Mouse (Mus musculus) urinary bladder, postnatal 4 days (tissue): ENCODE measurements around the gene Clec16a.

Experiments used
- DNase-seq, 2 experiments: peaks; one replicate each; pipeline ENCODE4 v3.0.0; 2021 to 2022; ENCODE audit warnings: low spot score in 2 of 2

Gene Clec16a

DNA sequence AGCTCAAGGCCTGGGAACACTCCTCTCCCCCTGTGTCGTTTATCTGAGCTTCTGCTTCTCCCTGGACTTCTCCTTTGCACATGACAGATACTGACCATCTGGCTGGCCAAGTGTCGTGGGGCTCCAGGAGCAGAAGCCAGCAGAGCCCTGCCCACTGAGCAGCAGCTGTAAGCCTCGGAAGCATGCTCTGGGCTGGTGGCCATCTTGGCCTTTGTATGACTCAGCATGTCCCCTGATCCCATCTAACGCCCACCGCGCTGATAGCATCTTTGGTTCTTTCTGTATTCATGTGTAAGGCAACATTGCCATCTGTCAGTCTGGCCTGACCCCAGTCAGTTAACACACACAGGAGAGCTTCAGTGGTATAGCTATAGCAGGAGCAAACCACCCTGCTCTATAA lies 174.8 kb downstream of the Clec16a start:
- no peak for DNase-seq

DNA sequence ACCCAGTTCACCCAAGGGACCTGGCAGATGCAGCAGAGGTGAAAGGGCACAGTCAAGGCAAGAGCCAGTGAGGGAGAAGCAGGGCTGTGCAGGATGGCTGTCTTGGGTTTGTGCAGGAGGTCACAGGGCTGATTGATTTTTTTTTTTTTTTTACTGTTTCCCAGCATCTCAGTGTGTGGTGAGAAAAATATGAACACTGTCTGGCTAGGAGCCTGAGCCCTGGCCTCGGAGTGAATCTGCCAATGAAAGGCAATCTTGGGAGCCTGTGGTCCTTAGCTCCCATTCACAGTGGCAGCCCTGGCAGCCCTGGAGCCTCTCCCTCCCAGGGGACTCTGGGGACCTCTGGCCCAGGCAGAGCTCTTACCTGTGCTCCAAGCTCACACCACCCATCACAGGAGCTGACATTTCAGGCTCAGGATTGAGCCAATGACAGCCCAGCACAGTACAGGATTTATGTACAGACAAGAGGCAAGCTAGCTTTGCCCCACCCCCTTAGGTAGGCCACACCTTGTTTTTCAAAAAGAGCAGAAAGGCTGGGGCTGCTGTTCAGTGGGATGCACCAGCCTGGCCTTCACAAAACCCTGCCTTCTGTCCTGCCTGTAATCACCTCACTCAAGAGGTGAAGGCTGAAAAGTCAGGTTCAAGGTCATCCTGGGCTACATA lies 177.9 kb downstream of the Clec16a start:
- no peak for DNase-seq

DNA sequence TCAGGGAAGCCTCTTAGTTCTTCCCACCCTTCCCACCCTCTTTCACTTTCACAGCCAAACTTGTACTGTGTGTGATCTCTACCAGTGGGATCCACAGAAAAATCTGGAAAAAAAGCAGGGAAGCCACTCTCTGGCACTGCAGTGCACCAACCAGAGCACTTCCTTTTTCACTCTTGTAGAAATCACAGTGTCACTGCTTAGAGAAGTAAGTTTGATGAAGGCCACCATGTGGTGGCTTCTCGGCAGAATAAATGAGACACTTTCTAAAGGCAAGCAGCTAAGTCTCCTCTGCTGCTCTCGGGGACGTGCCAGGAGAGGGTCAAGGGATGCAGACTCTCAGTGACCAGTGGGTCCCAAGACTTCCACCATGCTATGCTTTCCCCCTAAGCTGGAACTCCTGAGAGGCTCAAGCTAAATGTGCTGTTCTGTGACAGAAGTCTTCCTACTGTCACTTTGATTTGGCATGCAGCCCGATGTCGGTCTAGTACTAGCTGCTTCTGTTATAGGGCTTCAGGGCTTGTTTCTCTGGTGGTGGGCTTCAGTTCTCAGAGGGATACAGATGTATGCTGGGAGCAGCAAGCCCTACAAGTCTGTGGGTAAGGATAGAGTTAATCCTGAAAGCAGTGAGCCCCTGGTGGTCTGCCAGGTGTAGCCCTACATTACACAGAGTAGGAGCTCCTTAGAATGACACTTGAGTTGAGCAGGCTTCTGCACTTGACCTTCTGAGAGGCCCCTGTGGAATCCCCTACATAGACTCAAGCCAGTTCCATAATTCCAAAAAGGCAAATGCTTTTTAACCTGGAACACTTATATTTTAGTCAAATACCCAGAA lies 178.9 kb downstream of the Clec16a start:
- no peak for DNase-seq

DNA sequence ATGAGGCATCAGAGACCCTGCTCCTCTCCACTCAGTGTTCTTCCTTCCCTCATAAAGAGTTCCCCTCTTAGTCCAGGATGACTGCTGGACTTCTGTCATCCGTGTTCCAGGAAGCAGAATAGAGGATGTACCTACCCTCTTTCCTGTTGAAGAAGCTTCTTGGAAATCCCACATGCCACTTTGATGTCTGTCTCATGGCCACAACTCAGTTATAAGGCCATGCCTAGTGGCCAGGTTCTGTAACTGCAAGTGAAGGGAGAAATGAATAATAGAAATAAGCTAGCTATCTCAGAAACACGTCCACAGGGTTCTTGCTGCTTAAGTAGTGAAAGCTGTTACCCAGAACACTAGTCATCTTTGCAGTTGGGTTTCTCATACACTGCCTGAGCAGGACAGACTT lies 180.0 kb downstream of the Clec16a start:
- no peak for DNase-seq

DNA sequence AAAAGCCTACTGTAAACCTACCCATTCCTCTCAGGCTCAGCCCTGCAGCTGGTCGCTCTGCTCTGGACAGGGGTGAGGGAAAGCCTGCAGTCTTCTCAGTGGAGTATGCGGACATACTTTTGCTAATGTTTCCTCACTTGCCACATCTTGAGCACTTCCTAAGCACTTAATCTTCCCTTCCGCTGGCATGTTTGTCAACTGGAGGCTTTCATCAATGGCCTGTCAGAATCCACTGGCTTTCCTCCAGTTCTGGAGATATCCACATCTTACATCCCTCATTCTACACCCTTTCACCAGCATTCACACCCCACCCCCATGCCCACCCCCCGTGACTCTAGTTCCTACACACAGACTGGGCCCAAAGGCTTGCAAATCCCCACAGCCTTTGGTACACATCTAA lies 182.5 kb downstream of the Clec16a start:
- DNase-seq = no peak

DNA sequence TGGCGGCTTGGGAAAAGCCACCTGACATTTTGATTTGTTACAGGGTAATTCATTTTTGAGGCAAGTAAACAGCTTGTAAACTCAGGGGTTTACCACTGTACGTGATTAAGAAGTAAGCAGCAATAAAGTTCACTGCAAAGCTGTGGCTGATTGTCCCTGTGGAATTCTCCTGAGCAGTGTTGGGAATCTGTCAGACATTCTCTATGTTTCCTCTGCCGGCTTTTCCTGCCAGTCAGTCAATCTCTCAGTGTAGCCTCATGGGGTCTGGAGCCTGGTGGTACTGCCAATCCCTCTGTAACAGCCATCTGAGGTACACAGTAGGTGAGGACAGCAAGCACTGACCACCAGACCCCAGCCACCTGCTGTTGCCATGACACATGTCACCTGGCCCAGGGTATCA lies 183.7 kb downstream of the Clec16a start:
- no peak for DNase-seq

DNA sequence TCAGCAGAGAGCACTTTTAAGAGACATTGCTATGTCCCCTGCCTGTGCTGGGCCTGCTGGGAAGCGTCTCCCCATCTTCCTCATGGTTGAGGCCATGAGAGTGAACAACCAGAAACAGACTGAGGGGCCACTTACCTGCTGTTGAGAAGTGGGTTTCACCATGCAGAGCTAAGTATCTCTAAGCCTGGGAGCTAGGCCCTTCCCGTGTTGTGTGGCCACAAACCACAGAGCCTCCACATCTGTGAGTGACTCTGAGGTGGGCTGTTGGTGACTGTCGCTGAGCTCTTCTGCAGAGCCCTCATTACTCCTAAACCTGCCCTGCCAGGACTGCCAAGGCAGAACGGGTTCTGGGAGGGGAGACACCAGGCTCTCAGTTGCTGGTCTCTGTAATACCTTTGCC lies 185.8 kb downstream of the Clec16a start:
- no peak for DNase-seq

DNA sequence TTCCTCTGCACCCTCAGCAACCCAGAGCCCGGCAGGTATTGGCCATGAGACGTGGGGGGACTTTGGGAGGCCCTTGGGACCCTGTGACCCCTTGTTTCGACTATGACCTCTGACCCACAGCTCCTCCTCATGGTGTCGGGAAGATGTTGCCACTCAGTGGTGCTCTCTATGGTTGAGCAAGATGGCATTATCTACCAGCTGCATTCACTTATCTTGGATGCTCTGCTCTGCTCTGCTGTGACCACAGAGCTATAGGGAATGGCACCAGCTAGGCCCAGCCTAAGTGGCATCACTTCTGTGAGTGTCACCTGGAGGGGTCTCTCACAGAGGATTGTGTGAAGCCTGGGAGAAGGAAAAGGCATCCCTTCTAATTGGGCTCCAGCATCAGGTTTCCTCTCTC lies 186.6 kb downstream of the Clec16a start:
- no peak for DNase-seq

DNA sequence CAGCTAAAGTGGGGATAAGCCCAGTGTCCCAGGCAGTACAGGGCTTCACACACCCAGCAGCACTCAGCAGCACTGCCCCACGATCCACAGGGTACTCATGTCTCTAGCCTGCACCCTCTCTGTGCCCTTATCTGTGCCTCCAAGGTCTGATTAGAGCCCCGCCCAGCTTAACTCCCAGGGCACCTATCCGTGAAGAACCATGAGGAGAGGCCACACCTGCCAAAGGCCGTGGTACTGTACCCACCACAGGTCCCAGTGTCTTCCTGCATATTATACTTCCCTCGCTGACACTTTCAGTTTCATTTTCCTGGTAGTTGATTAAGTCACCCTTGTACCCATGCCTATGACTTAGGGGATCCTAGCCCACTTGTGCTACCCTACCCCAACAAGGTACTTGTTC lies 187.3 kb downstream of the Clec16a start:
- DNase-seq = no peak

DNA sequence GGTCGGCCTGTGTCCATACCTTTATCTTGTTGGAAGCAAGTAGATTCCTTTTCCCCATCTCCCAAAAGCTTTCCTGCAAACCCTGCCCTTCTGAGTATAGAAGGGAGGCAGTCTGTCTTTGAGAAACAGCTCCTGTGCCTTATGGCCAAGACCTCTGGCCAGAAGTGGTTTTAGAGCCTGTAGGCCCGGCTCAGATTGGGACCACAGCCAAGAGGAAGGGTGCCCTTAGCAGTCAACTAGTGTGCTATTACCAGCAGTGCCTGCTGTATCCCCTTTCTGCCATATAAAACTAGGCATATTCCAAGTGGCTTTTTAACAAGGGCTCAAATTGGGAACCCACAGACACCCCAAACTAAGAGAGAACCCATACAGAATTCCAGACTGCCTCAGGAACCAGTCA lies 190.6 kb downstream of the Clec16a start:
- no peak for DNase-seq

DNA sequence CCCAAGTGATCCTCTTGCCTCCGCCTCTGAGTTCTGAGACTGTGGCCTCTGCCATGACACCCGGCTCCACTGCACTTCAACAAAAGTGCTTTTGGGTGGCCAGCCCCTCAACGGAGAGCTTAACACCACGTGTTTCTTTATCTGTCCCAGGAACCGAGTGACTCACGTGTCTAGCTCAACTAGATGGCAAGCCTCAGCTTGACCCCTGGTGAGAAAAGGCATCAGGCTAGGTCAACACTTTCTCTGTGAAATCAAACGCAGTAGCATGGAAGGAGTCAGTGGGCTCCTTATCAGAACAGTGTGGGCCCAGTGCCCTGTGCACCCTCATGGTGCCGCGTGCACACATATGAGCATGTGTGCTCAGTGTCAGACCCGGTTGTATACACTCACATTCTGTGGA lies 191.2 kb downstream of the Clec16a start:
- no peak for DNase-seq

DNA sequence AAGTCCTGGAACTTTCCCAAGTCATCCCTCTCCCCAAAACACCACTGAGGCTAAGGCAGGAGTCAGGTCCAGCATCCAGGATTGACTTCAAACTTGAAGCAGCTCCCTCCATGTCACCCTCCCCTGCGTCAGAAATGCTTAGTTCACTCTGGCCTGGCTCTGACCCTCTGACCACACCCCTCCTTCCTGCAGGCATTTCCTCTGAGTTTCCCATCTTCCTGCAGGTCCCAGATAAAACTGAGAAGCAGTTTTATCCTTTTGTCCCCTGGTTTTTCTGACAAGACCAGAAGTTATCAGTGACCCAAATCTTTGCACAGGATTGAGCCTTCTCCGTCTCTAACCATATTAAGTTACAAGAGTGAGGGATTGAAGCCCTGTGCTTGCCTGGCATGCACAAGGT lies 192.4 kb downstream of the Clec16a start:
- no peak for DNase-seq

DNA sequence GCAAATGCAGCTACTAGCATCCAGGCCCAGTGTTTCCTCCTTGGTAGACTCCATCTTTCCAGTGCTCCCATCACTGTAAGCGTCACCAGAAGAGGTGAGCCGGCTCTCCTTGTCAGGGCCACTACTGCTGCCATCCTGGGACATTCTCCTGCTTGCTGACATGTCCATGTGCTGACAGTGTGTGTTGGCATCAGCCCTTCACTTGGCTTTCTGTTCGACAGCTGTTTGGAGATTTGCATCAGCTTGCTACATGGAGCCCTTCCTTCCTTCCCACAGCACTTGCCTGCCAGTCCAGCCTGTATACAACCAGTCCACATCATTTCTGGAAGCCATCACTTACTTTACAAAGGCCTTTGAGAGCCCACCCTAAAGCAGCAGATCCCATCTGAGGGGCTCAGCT lies 193.7 kb downstream of the Clec16a start:
- DNase-seq = no peak

DNA sequence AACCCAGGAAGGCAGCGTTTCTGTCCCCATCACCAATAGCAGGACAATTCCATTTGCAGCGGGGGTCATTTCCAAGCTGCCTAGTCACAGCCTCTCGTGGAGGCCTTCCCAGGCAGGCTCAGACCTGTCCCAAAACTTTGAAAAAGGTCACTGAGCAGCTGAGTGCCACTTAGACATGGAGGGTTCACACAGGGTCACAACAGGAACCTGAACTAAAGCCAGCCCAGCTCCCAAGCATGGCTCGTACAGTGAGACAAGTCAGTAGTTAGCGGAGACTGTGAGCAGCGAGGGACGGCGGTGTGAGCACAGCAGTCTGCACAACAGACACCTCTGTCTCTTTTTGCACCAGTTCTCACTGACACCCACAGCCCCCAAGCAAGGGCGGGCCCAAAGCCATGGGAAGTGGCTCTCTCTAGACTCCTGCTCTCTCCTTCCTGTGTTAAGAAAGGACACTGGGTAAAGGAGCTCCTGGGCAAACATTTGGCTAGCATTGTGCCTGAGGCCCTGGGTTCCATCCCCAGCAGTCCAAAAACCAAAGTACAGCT lies 194.8 kb downstream of the Clec16a start:
- no peak for DNase-seq

DNA sequence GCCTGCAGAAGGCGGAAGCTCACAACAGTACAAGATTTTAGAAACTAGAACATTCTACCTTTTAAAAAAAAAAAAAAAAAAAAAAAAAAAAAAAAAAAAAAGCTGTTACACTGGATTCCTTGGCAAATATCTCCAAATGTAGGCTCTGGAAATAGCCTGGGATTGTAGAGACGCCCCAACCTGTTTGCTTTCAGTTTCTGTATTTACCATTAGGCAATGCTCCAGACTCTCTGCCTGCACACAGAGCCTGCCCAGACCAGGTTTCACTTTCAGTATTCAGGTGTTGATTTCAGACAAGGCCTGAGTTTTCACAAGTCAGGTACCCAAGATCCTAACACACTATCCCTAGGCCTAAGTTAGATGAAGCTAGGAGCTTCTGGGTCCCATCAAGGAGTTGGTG lies 195.9 kb downstream of the Clec16a start:
- no peak for DNase-seq

DNA sequence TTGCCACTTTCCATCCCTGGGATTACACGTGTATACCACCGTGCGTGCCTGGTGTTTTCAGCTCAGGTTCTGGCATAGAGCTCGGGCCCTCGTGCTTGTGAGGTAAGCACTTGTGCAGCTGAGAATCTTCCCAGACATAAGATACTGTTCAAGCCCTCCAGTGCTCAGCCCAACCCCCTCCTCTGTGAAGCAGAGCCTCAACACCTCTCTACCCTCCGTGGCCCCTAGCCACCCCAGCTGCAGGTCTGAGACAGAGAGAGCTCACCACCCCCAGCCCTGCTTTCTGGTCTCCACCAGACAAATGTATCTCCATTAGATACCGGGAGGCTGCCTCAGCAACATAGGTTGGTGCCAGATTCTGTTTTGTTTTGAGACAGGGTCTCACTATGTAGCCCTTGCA lies 204.1 kb downstream of the Clec16a start:
- DNase-seq = no peak

DNA sequence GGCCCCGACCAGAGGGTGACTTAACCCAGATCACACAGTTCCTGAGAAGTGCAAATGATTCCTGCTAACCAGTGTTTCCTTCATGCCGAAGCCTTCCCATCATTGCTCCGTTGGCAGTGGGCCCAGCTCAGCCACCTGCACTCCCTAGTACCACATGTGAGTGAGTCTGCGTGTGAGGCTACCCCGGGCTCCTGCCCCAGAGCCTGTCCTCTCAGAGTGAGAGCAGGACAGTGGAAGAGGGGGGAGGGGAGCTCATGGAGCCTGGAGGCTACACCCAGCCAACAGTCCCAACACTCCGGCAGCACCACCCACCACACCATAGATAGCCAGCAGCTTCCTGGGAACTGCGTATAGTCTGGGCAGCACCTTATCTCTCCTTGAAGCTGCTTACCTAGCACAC lies 204.7 kb downstream of the Clec16a start:
- DNase-seq = no peak

DNA sequence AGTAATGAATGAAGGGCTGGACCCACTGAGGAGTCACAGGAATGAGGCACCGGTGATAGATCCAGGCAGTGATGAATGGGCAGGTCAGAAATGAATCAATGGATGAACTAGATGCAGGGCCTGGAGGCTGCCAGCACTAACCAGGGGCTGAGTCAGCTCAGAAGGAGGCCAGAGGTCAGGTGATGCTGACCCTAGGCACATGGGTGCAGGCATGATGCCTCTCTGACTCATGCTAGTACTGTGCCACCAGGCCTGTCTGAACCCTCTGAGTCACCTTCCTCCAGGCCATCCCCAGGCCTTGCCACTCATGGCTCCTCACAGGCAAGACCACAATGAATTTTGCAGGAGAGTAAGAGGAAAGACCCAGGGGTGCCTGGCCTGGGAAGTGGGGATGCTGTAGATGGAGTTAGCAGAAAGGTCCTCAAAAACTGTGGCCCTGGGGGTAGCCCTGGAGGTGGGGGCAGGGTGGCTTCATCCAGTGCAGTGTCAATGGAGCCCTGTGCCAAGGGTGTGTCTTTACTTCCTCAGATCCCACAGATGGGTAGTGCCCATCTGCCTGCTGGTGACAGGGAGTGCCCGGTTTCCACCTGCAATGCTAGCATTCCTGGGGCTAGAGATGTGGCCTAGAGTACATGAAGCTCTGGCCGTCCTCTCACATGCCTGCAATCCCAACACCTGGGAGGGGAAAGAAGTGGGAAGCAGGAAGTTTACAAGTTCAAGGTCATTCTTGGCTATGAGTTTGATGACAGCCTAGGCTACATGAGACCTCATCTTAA lies 209.6 kb downstream of the Clec16a start:
- no peak for DNase-seq

DNA sequence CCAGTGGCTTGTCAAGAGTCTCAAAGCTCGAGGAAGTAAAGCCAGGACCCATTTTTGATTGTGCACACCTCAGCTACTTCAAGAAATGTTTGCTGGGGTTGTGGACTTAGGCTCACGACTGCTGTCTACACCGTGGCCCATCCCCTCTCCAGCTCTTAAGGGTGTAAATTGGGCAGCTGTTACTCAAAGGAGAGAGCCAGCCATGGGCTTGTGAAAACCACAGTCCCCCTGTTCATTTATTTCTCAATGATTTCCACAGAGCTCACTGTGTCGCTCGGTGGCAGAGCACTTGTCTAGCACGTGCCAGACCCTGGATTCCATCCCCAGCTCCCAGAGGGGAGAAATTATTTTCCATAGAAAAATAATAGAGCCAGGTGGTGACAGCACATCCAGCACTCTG lies 211.0 kb downstream of the Clec16a start:
- no peak for DNase-seq

DNA sequence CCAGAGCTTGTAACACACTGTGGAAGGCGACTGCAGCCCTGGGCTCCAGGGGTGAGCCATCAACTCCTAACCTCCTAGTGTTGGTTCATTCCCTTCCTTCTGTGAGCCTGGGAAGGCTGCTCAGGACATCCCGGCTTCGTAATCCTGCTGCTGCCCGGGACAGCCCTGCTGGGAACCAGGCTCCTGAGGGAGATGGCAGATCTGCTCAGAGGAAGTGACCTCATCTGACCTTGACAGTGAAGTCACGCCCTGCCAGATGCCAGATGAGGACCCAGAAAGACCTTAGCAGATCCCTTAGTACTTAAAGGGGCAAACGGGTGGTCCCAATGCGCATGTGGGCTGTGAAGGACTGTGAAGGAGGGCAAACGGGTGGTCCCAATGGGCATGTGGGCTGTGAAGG lies 216.0 kb downstream of the Clec16a start:
- DNase-seq = no peak

DNA sequence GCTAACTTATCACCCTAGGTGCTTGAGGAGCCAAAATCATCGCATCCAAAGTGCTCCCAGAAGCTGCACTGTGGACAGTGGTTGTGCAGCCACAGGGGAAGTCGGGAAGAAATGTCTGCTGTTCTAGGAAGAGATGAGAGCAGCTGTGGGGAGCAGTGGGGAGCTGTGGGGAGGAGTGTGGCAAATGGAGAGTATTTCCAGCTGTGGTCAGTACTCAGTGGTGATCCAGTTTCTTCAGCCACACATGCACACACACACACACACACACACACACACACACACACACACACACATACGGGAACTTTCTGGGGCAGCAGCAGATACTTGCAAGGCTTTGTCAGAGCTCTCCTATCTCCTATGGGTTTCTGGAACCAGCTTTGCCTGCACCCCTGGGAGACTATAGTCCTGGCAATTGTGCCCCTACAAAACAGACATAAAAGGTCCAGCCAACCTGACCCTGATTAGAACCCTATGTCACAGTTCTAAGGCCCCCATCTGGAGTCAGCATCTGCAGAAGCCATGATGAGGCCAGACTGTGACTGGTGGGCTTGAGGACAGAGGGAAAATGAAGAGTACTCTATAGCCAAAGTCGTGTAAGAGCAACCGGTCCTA lies 217.5 kb downstream of the Clec16a start:
- no peak for DNase-seq
